Mouse (Mus musculus) thymus, adult 2 months (tissue): ENCODE data around the gene Cyp2b19.

ENCODE experiments used
- CTCF ChIP-seq: fragments of 200-500 bp; IDR thresholded peaks from 2 replicates; pipeline ENCODE4 v1.5.1; 2012; ENCODE audit warnings: mild to moderate bottlenecking, control low read depth, low read length, moderate library complexity, borderline replicate concordance; ENCODE audit not compliant: control insufficient read depth, poor library complexity, insufficient read depth; ENCODE audit errors: extremely low read depth
- POLR2A ChIP-seq: fragments of 200-500 bp; IDR thresholded peaks from 2 replicates; pipeline ENCODE4 v1.6.1; 2012; ENCODE audit warnings: mild to moderate bottlenecking, low read length, control low read depth, moderate library complexity; ENCODE audit not compliant: control insufficient read depth, poor library complexity, insufficient read depth; ENCODE audit errors: extremely low read depth

- TF ChIP-seq CTCF: no peak
- TF ChIP-seq POLR2A: no peak
Observed at GRCm38 (mm10) chr7:26783163-26783562, 26.2 kb downstream of the Cyp2b19 start.
